Mouse (Mus musculus) spleen, adult 2 months (tissue): ENCODE results near the gene Ndufv1. TPM values are rescaled to one million over a fixed set of nuclear protein-coding genes. Genes with fewer than 3 reads are reported as not detected.

Experiments
- DNase-seq, 2 experiments: peaks; one replicate each; pipeline versions ENCODE4 v3.0.0 to v3.0.0-alpha.2; 2012 to 2021; ENCODE audit warnings: low spot score in 2 of 2, low read depth in 1 of 2
- H3K27ac ChIP-seq: fragments of 200-500 bp; 2 replicates; pipeline ENCODE4 v1.5.1; 2012; ENCODE audit warnings: low read length, inconsistent platforms; ENCODE audit not compliant: insufficient read depth
- H3K27me3 ChIP-seq: fragments of 200-500 bp; 2 replicates; pipeline ENCODE4 v1.6.1; 2012; ENCODE audit warnings: mild to moderate bottlenecking, moderate library complexity, low read length, inconsistent platforms; ENCODE audit not compliant: control insufficient read depth, insufficient read depth
- H3K36me3 ChIP-seq: fragments of 200-500 bp; 2 replicates; pipeline ENCODE4 v1.6.1; 2012; ENCODE audit warnings: mild to moderate bottlenecking, low read length, inconsistent platforms; ENCODE audit not compliant: control insufficient read depth, insufficient read depth
- H3K4me1 ChIP-seq: fragments of 200-500 bp; 2 replicates; pipeline ENCODE4 v1.6.1; 2011; ENCODE audit warnings: inconsistent platforms; ENCODE audit not compliant: control insufficient read depth, insufficient read depth, insufficient read length
- H3K4me3 ChIP-seq: fragments of 200-500 bp; 2 replicates; pipeline ENCODE4 v1.5.1; 2011; ENCODE audit warnings: mild to moderate bottlenecking, inconsistent platforms; ENCODE audit not compliant: insufficient read depth, insufficient read length; ENCODE audit errors: extremely low read depth
- CTCF ChIP-seq: fragments of 200-500 bp; IDR thresholded peaks from 2 replicates; pipeline ENCODE4 v1.5.1; 2011; ENCODE audit warnings: mild to moderate bottlenecking, inconsistent platforms; ENCODE audit not compliant: insufficient read depth, insufficient read length, insufficient replicate concordance; ENCODE audit errors: extremely low read depth
- POLR2A ChIP-seq: fragments of 200-500 bp; IDR thresholded peaks from 2 replicates; pipeline ENCODE4 v1.6.1; 2011; ENCODE audit warnings: low read depth, low read length, inconsistent platforms
- WGBS: fragments of 180-500 bp; shearing (Covaris S2); methylation state at CpG from one replicate; pipeline ENCODE4 v1.1.7; 2018; 5-methylcytosine and 5-hydroxymethylcytosine counted together
- polyA plus RNA-seq: library from polyadenylated mRNA; depleted of rRNA; stranded (reverse); fragments of >200 nt; gene quantifications from 2 replicates; pipeline ENCODE4 v1.2.3, GENCODE M21; 2012

Gene Ndufv1
- polyA plus RNA-seq, 1 experiment = 71.3 TPM

DNA sequence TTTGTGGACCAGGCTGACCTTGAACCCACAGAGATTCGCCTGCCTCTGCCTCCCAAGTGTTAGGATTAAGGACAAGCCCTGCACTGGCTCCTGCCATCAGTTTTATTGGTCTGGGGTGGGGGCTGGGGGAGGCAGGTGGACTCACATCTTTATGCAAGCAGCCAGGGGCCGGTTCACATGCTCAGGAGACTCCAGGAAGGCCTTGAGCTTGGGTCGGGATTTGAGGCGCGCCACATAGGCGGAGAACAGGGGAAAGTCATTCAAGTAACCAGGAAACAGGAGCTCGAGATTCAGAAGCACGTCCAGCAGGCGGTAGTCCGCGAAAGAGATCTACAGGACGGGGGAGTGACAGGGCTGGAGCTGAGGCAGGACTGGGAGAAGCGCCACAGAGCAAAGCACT, 44.8 kb upstream of the Ndufv1 start:
- no peak overlapping the region for H3K27ac ChIP-seq
- TF ChIP-seq CTCF = no peak
- no peak for TF ChIP-seq POLR2A
- 92% methylated on average over 13 of the region's 13 CpGs for WGBS

DNA sequence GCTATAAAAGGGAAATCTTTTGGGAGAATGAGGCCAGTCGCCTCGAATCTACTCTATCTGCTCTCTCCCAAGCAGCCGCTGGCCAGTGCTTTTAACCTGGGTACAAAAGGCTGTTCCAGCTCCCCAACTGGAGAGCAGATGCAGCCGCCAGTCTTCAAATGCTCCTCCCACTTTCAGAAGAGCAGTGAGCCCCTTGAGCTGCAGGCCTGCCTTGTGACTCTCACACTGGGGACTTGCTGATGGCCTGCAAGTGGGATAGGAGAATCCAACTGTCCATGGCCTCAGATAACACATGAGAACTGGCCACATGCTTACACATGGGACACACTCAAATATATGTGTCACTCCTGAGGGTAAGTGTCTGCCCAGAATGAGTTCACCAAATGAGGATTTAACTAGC, 44.1 kb upstream of the Ndufv1 start:
- no peaks in the 10 kb centered on the region for H3K36me3 ChIP-seq
- TF ChIP-seq POLR2A (no peak), CTCF (no peak)
- no peak overlapping the region for H3K4me3 ChIP-seq
- 74% methylated on average over 4 of the region's 4 CpGs for WGBS
- H3K27ac ChIP-seq = no peak overlapping the region
- no peak for DNase-seq
- H3K4me1 ChIP-seq = peaks cover 2% of the 10 kb centered on the region; the same call in 1 of the 2 replicates
- H3K27me3 ChIP-seq = no peaks in the 10 kb centered on the region

More for the DNA sequence above, 44.8 kb upstream of the Ndufv1 start:
- peaks cover 2% of the 10 kb centered on the region; the same call in 1 of the 2 replicates for H3K4me1 ChIP-seq
- no peak for DNase-seq
- H3K4me3 ChIP-seq = no peak overlapping the region
- H3K36me3 ChIP-seq = no peaks in the 10 kb centered on the region
- H3K27me3 ChIP-seq = no peaks in the 10 kb centered on the region

GRCm38 (mm10) chr19:4055947-4056693, 43.5 kb upstream of the Ndufv1 start:
- Histone ChIP-seq H3K4me1 (peaks cover 2% of the 10 kb centered on the region; the same call in 1 of the 2 replicates), H3K27me3 (no peaks in the 10 kb centered on the region), H3K36me3 (no peaks in the 10 kb centered on the region), H3K27ac (no peak overlapping the region), H3K4me3 (no peak overlapping the region)
- TF ChIP-seq CTCF (no peak), POLR2A (no peak)
- WGBS = 84% methylated on average over 15 of the region's 15 CpGs
- DNase-seq = no peak

GRCm38 (mm10) chr19:4055216-4055946, 42.8 kb upstream of the Ndufv1 start:
- Histone ChIP-seq H3K27me3 (no peaks in the 10 kb centered on the region), H3K4me3 (no peak overlapping the region), H3K4me1 (peaks cover 2% of the 10 kb centered on the region; the same call in 1 of the 2 replicates), H3K36me3 (no peaks in the 10 kb centered on the region), H3K27ac (no peak overlapping the region)
- DNase-seq = no peak
- no peak for TF ChIP-seq CTCF
- TF ChIP-seq POLR2A = no peak
- 81% methylated on average over 8 of the region's 8 CpGs for WGBS

GRCm38 (mm10) chr19:4054613-4055012, 42.0 kb upstream of the Ndufv1 start:
- WGBS = 91% methylated on average over 5 of the region's 5 CpGs
- H3K4me1 ChIP-seq = peaks cover under 1% of the 10 kb centered on the region; the same call in 1 of the 2 replicates
- TF ChIP-seq CTCF (no peak), POLR2A (no peak)
- no peak for DNase-seq
- H3K27me3 ChIP-seq = no peaks in the 10 kb centered on the region
- H3K4me3 ChIP-seq = no peak overlapping the region
- no peaks in the 10 kb centered on the region for H3K36me3 ChIP-seq
- H3K27ac ChIP-seq = no peak overlapping the region

DNA sequence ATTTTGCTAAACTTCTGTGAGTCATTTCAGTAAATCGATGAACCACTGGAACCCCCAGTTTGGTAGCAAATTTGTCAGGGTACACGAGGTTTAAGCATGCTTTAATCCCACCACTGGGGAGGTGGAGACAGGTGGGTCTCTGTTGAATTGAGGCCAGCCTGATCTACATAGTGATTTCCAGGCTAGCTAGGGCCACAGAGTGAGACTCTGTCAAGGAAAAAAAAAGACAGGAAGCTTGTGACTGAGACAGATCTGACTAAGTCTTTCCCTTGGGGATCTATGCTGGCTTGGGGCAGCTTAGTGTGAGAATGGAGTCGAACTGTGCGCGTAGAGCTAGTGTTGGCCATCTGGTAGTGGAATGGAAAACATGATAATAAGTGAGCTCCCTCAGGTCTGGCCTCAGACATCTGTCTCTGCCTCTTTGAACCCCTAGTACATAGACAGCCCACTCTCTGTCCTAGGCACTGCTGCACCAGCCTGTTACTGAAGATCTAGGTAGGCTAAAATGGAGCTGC, 40.0 kb upstream of the Ndufv1 start:
- TF ChIP-seq POLR2A = no peak
- no peak for TF ChIP-seq CTCF
- WGBS = 43% methylated on average over 5 of the region's 5 CpGs
- H3K27me3 ChIP-seq = no peaks in the 10 kb centered on the region
- no peak for DNase-seq
- H3K36me3 ChIP-seq = no peaks in the 10 kb centered on the region
- H3K4me3 ChIP-seq = no peak overlapping the region
- no peaks in the 10 kb centered on the region for H3K4me1 ChIP-seq
- H3K27ac ChIP-seq = no peak overlapping the region
